Mouse (Mus musculus) frontal cortex, adult 2 months (tissue): ENCODE measurements around the gene Phlda3. TPM values are rescaled to one million over a fixed set of nuclear protein-coding genes. Genes with fewer than 3 reads are reported as not detected.

ENCODE experiments used
- DNase-seq, 2 experiments: peaks; one replicate each; pipeline ENCODE4 v3.0.0; 2022; ENCODE audit warnings: low spot score in 1 of 2; ENCODE audit errors: extremely low spot score in 1 of 2
- polyA plus RNA-seq: library from polyadenylated mRNA; depleted of rRNA; stranded (reverse); fragments of >200 nt; gene quantifications from 2 replicates; pipeline ENCODE4 v1.2.3, GENCODE M21; 2012

The Phlda3 gene
- polyA plus RNA-seq, 1 experiment, result 33.6 TPM

DNA sequence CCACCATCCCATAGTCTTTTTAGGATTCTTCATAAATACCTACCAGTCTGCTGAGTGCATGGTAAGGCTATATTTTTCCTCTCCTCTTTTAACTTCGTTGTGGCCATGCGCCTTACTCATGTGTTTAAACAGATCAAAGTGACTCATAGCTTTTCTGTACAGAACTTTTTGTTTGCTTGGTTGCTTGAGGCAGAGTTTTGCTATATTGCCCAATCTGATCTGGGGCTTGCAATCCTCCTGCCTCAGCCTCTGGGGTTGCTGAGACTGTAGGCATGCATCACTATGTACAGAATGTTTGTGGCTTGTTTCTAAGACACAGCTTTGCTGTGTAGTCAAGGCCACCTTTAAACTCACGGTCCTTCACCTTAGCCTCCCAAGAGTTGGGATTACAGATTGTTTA, 10.0 kb upstream of the Phlda3 start:
- DNase-seq, result no peak

DNA sequence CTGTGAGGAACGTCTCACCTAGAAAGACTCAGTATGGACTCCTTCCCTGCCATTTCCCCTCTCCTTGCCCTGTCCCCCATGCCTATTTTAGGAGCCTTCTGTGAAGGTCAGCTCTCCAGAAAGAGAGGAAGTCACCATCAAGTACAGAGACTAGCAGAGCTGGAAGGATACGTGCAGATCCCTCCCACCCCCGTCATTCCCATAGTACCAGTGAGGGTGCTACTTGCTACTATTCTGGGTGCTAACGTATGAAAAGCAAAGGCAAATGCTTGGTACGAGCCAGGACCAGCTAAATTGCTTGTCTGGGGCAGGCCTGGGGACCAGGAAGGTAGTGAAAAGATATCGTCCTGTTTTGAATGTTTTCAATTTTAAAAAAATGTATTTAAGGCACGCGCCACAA, 8.6 kb upstream of the Phlda3 start:
- DNase-seq, result no peak

DNA sequence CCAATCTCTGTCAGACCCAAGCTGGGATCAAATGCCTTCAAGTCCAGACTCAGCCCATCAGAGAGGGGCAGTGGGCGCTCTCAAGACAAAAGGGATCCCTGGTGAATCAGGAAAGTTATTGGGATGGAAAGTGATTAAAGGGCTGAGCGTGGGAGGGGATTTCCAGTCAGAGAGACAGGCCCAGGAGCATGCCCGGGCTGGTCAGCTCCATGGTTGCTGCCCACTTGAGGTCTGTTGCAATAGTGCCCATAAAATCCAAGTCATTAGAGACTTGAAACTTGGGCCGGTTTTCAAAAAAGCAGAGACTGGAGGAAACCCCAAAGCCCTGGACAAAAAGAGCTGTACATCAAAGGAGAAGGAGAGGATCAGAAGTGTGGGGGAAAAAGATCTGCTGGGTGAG, 6.2 kb upstream of the Phlda3 start:
- no peak for DNase-seq

DNA sequence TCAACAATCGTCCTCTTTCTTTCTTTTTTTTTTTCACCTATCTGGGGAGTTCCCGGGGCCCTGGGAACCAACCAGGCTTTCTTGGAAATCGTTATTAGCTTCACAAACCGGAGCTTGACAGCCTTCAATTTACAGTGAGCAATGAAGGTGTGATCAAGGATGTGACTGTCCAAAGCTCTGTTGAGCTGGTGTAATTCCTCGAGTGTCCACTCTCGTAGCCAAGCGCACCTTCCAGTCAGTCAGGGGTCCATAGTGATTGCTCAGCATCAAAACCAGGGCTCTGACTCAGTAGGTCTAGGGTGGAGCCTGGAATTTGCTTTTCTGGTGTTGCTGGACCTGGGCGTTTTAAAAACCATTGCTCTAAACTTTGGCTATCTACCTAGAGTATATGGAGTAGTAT, 5.7 kb upstream of the Phlda3 start:
- DNase-seq, result no peak

DNA sequence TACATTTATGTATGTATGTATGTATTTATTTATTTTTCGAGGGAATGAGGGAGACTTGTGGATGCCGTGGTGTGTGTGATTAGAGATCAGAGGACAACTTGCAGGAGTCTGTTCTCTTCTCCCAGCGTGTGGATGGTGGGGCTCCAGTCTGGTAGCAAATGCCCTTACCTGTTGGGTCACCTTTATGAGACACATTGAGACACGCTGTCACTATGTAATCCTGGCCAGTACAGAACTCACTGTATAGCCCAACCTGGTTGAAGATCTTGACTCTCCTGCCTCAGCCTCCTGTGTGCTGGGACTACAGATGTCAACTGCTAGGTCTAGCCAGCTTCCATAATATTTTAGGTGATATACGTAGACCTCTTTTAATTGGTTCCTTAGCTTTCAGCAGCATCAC, 4.2 kb upstream of the Phlda3 start:
- DNase-seq, result no peak

- DNase-seq, result no peak
Measured at GRCm38 (mm10) chr1:135763503-135764205, 2.3 kb upstream of the Phlda3 start.

- no peak for DNase-seq
Measured at GRCm38 (mm10) chr1:135764206-135764528, 1.8 kb upstream of the Phlda3 start.

GRCm38 (mm10) chr1:135766592-135767306, 830 bp downstream of the Phlda3 start:
- no peak for DNase-seq

DNA sequence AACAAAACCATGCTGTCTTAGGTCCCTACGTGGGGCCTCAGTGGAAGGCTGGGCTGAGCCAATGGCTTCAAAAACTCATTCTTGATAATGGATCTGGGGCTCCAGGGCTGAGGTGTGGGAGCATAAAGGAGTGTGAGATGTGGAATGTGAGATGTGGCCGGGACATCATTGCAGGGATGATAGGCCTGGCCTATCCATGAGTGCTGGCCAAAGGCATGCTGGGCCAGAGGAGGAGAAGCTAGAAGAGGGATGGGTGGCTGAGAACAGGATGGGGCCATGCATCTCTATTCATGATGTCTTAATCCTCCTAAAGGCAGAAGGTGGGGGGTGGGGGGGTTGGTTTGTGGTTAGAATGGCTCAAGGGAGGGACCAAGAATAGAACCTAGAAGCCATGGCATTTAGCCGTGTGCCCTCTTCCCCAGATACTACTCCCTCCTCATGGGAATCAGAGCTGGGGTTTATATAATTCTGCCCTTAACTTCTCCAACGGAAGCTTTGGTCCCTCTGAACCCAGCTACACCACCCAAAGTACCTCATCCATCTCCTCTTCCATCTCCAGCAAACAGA, 1.5 kb downstream of the Phlda3 start:
- no peak for DNase-seq

DNA sequence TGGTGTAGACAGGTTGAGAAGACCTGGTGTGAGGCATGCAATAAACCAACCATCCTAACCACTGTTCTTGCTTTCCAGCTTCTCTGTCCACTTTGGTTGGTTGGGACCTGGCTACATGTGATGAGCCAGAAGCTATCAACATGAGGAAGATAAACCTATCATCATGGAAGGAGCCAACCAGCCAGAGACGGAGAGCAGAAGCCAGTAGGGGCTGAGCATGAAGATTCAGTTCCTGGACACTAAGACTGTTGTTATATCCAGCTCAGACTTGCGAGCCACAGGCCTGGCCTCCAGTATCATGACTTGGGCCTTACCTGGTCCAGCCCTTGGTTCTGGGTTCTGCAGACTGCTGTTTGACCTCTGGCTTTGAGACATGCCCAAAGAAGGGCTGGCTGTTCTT, 2.5 kb downstream of the Phlda3 start:
- no peak for DNase-seq

GRCm38 (mm10) chr1:135770237-135770636, 4.3 kb downstream of the Phlda3 start:
- no peak for DNase-seq

DNA sequence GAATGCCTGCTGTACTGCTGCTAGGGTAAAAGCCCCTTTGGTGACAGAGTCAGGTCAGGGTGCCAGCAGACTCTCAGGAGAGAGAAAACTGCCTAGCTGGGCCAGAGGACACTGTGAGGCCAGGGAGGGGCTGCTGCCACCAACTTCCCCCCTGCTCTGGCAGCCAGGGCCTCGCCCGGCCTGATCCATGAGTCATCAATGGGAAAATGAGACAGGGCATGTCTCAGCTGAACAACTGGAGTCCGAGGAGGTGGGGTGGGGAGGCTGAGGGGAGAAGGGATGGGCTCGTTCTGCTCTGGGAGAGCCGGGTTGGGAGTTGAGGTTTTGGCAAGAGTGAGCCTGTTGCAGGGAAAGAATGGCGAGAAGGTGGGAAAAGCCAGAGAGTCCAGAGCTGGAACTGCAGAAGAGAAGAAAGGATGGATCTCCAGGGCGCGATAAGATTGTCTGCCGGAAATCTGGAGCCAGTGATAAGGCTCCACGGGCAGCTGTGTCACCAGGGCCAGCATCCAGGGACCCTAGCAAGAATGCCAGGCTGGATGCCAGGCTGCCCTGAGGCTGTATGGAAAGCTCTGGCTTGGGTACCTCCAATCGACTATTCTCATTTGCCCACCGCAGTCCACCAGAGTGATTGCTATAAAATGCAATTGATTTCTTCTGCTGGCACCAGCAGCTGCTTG, 5.1 kb downstream of the Phlda3 start:
- no peak for DNase-seq

GRCm38 (mm10) chr1:135771573-135771970, 5.7 kb downstream of the Phlda3 start:
- DNase-seq, result no peak

GRCm38 (mm10) chr1:135776596-135776995, 10.7 kb downstream of the Phlda3 start:
- no peak for DNase-seq

GRCm38 (mm10) chr1:135777046-135777445, 11.1 kb downstream of the Phlda3 start:
- no peak for DNase-seq

GRCm38 (mm10) chr1:135778780-135779535, 13.0 kb downstream of the Phlda3 start, which contains the start of gene Tnni1:
Tnni1 (plus strand) TSS chr1:135779434.
- DNase-seq, result peak in 1 of 2 experiments; percentile 23

GRCm38 (mm10) chr1:135780649-135781048, 14.7 kb downstream of the Phlda3 start:
- DNase-seq, result no peak

DNA sequence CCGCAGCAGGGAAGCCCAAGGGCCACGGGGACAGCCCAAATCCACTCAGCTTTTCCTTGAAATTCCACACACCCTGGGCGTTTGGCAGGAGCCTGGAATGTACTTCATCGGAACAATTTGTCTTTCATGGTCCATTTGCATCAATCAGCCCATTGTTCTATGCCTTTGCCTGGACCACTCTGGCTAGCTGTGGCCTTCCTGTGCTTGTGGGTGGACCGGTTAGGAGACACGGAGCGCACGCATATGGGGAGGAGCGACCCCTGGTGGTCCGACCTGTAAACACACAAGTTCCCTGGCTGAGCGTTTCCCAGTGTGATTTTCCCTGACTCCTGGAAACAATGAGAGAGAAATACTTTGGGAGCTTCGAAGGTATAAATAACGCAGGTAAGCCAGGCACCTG, 15.3 kb downstream of the Phlda3 start:
- peak in 1 of 2 experiments; percentile 79 for DNase-seq

DNA sequence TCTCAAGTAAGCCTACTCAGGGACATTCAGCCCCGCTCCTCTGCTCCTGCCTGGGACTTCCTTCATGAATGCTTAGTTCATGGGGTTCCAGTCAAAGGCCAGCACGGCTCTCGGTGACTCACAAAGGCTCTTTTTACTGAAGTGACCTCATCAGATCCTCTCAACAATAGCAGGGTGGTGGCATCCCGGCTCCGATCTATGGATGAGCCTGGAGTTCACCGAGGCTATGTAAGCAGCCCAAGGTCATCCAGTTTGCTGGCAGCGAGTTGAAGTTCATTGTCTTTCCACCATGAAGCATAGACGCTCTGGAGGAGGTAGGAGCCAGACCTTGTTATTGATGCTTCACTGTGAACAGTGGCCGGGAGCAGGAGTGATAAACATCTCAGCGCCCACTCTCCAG, 16.9 kb downstream of the Phlda3 start:
- DNase-seq, result no peak

- DNase-seq, result peak; percentile 52 to 87
Measured at GRCm38 (mm10) chr1:135787799-135788198, 21.9 kb downstream of the Phlda3 start.

GRCm38 (mm10) chr1:135788708-135789107, 22.8 kb downstream of the Phlda3 start:
- DNase-seq, result no peak
